ENCODE assay signal across 12 mouse cellular contexts in the genomic region with DNA sequence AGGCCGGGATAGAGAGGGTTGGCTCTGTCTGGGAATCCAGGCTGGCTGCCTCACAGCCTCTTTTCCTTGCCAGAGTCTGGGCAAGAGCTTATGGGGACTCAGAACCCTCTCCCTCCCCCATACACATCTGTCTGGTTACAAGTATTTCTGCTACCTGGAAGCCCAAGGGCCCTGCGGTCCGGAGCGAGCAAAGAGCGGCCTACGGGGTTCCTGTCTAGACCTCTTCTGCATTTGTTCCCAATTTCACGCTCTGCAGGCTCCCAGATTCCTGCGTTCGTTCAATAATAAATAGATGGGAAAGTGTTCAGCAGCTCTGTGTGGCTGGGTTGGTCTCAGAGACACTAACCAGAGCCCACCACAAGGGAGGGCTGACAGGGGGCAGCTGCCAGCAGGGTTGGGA. TPM values are rescaled to one million over a fixed set of nuclear protein-coding genes. Genes with fewer than 3 reads are reported as not detected.
DNase-seq lines count a peak whose midpoint lies in the region; ATAC-seq lines count a peak whose summit lies in the region.
"Had no signal": no experiment of that assay in that cellular context is flagged by ENCODE, and none has a peak within 500 bp of the region (broad histone marks: within the 10 kb centered on the region; RNA-seq: fewer than 3 reads in every experiment).

No protein-coding gene starts in this region.

- no peaks in the 10 kb centered on the region for H3K9me3 ChIP-seq in forebrain, embryonic 14.5 days (replicated peaks; ENCODE audit: control insufficient read depth, low read length)
- H3K9me3 ChIP-seq in forebrain, embryonic 11.5 days (ENCODE audit: control insufficient read depth, low read length), result no peaks in the 10 kb centered on the region
- H3K9me3 ChIP-seq in neural tube, embryonic 11.5 days (ENCODE audit: control insufficient read depth, low read length), result no peaks in the 10 kb centered on the region
- no peaks in the 10 kb centered on the region for H3K9me3 ChIP-seq in limb, embryonic 10.5 days (replicated peaks)

- H3K27me3 ChIP-seq in forebrain, embryonic 14.5 days (replicated peaks; ENCODE audit: control insufficient read depth, insufficient read depth, low read length), result no peaks in the 10 kb centered on the region
- H3K27me3 ChIP-seq in forebrain, embryonic 11.5 days (ENCODE audit: control insufficient read depth, insufficient read depth, low read length), result no peaks in the 10 kb centered on the region
- no peaks in the 10 kb centered on the region for H3K27me3 ChIP-seq in neural tube, embryonic 11.5 days (ENCODE audit: control insufficient read depth, insufficient read depth, low read length)
- peaks cover 10% of the 10 kb centered on the region; the same call in 1 of the 2 replicates for H3K27me3 ChIP-seq in limb, embryonic 10.5 days (ENCODE audit: low read depth, poor library complexity, severe bottlenecking)

- H3K27ac ChIP-seq in forebrain, embryonic 14.5 days (ENCODE audit: low read depth, low read length), result peak overlapping the region; percentile 17; the same call in 1 of the 2 replicates
- no peak overlapping the region for H3K27ac ChIP-seq in forebrain, embryonic 11.5 days (ENCODE audit: low read depth, low read length)
- no peak overlapping the region for H3K27ac ChIP-seq in neural tube, embryonic 11.5 days (ENCODE audit: low read depth, low read length)
- peak overlapping the region; percentile 88 for H3K27ac ChIP-seq in limb, embryonic 10.5 days

- H3K36me3 ChIP-seq in forebrain, embryonic 14.5 days (ENCODE audit: control insufficient read depth, insufficient read depth, low read length), result no peaks in the 10 kb centered on the region
- no peaks in the 10 kb centered on the region for H3K36me3 ChIP-seq in forebrain, embryonic 11.5 days (ENCODE audit: control insufficient read depth, insufficient read depth, low read length)
- H3K36me3 ChIP-seq in neural tube, embryonic 11.5 days (ENCODE audit: control insufficient read depth, insufficient read depth, low read length), result no peaks in the 10 kb centered on the region
- H3K36me3 ChIP-seq in limb, embryonic 10.5 days, result no peaks in the 10 kb centered on the region

- H3K9ac ChIP-seq in forebrain, embryonic 14.5 days (ENCODE audit: low read length), result no peak overlapping the region; the same call in 1 of the 2 replicates
- no peak overlapping the region for H3K9ac ChIP-seq in forebrain, embryonic 11.5 days (ENCODE audit: low read length)
- no peak overlapping the region for H3K9ac ChIP-seq in neural tube, embryonic 11.5 days (ENCODE audit: low read length)

- H3K4me1 ChIP-seq in forebrain, embryonic 14.5 days (ENCODE audit: control insufficient read depth, insufficient read depth, low read length), result peaks cover 15% of the 10 kb centered on the region
- peaks cover 4% of the 10 kb centered on the region; the same call in 1 of the 2 replicates for H3K4me1 ChIP-seq in forebrain, embryonic 11.5 days (replicated peaks; ENCODE audit: control insufficient read depth, insufficient read depth, low read length)
- peaks cover 13% of the 10 kb centered on the region for H3K4me1 ChIP-seq in neural tube, embryonic 11.5 days (ENCODE audit: control insufficient read depth, insufficient read depth, low read length)
- peaks cover 78% of the 10 kb centered on the region for H3K4me1 ChIP-seq in limb, embryonic 10.5 days

- no peak overlapping the region for H3K4me3 ChIP-seq in forebrain, embryonic 14.5 days (ENCODE audit: low read depth, low read length)
- H3K4me3 ChIP-seq in forebrain, embryonic 11.5 days (ENCODE audit: low read depth, low read length), result no peak overlapping the region
- H3K4me3 ChIP-seq in neural tube, embryonic 11.5 days (ENCODE audit: low read depth, low read length), result no peak overlapping the region
- peak overlapping the region; percentile 36; the same call in 1 of the 2 replicates for H3K4me3 ChIP-seq in limb, embryonic 10.5 days

- no peak for ATAC-seq in forebrain, embryonic 14.5 days
- no peak for ATAC-seq in forebrain, embryonic 11.5 days (replicated peaks; ENCODE audit: low FRiP score)
- no peak for ATAC-seq in neural tube, embryonic 11.5 days (ENCODE audit: insufficient read depth, low FRiP score, low TSS enrichment)

- no peak for DNase-seq in forebrain, embryonic 14.5 days (ENCODE audit: low spot score)
- DNase-seq in forebrain, embryonic 11.5 days (ENCODE audit: low spot score), result no peak
- peak; percentile 51 for DNase-seq in neural tube, embryonic 11.5 days (ENCODE audit: low spot score)
- DNase-seq in neural tube, embryonic 10.5 days (ENCODE audit: extremely low spot score, low spot score), result no peak
- DNase-seq in limb, embryonic 10.5 days (ENCODE audit: low spot score), result peak; percentile 37
- DNase-seq in thymus, postnatal 36 days, result peak; percentile 52 to 58
- DNase-seq in adrenal gland, postnatal 4 days (ENCODE audit: low spot score in 2 of 2), result no peak
- no peak for DNase-seq in liver
- DNase-seq: heart, postnatal 36 days had no signal

- 47% methylated on average over 9 of the region's 9 CpGs for WGBS in forebrain, embryonic 14.5 days
- 39% methylated on average over 9 of the region's 9 CpGs for WGBS in forebrain, embryonic 11.5 days
- WGBS in neural tube, embryonic 11.5 days, result 30% methylated on average over 9 of the region's 9 CpGs
- WGBS in limb, embryonic 10.5 days, result 56% methylated on average over 9 of the region's 9 CpGs

- H3K4me2 ChIP-seq in forebrain, embryonic 14.5 days (ENCODE audit: low read length), result no peak overlapping the region
- no peak overlapping the region for H3K4me2 ChIP-seq in forebrain, embryonic 11.5 days (ENCODE audit: low read depth, low read length, severe bottlenecking)
- no peak overlapping the region for H3K4me2 ChIP-seq in neural tube, embryonic 11.5 days (ENCODE audit: low read depth)

RNA-seq across cellular contexts. Expression of a gene that starts 19.7 kb away (rescaled TPM):
- polyA plus RNA-seq in forebrain, embryonic 14.5 days (2014; fragmentation: Nextera tagmentation; extraction: Ambion mirVana), result 2.4 and 3.2 TPM in 2 replicates
- 0.09 TPM in 1 of 2 replicates, not detected in the other for polyA plus RNA-seq in forebrain, embryonic 11.5 days (2014; fragmentation: Nextera tagmentation; extraction: Ambion mirVana)
- polyA plus RNA-seq in neural tube, embryonic 11.5 days (2014; fragmentation: Nextera tagmentation; extraction: Ambion mirVana), result 0.37 and 0.54 TPM in 2 replicates
- 0.48 and 0.79 TPM in 2 replicates for polyA plus RNA-seq in limb, embryonic 10.5 days (2016; fragmentation: Nextera tagmentation; extraction: Ambion mirVana)
- total RNA-seq in adrenal gland, postnatal 4 days (2021), result 1 to 10 TPM; 4.0 to 5.0 TPM
- total RNA-seq: neutrophil, adult 5-6 weeks had no signal
- polyA plus RNA-seq: C2C12 had no signal

RNA-seq across cellular contexts. Expression of a gene that starts 42.5 kb away (rescaled TPM):
- polyA plus RNA-seq in forebrain, embryonic 14.5 days (2014; fragmentation: Nextera tagmentation; extraction: Ambion mirVana), result not detected in 2 replicates
- not detected in 2 replicates for polyA plus RNA-seq in forebrain, embryonic 11.5 days (2014; fragmentation: Nextera tagmentation; extraction: Ambion mirVana)
- polyA plus RNA-seq in neural tube, embryonic 11.5 days (2014; fragmentation: Nextera tagmentation; extraction: Ambion mirVana), result 1.6 and 1.9 TPM in 2 replicates
- not detected in 2 replicates for polyA plus RNA-seq in limb, embryonic 10.5 days (2016; fragmentation: Nextera tagmentation; extraction: Ambion mirVana)
- 100 to 1,000 TPM; 515 to 549 TPM for total RNA-seq in adrenal gland, postnatal 4 days (2021)
- total RNA-seq: gastrocnemius, adult 8-10 months; neutrophil, adult 5-6 weeks had no signal

RNA-seq across cellular contexts. Expression of a gene that starts 43.4 kb away (rescaled TPM):
- polyA plus RNA-seq in forebrain, embryonic 14.5 days (2014; fragmentation: Nextera tagmentation; extraction: Ambion mirVana), result 10.4 TPM in 2 replicates
- polyA plus RNA-seq in forebrain, embryonic 11.5 days (2014; fragmentation: Nextera tagmentation; extraction: Ambion mirVana), result 4.0 and 4.4 TPM in 2 replicates
- polyA plus RNA-seq in neural tube, embryonic 11.5 days (2014; fragmentation: Nextera tagmentation; extraction: Ambion mirVana), result 6.5 and 7.2 TPM in 2 replicates
- 3.5 and 9.1 TPM in 2 replicates for polyA plus RNA-seq in limb, embryonic 10.5 days (2016; fragmentation: Nextera tagmentation; extraction: Ambion mirVana)
- 10 to 100 TPM in 1 of 2 experiments, 1 to 10 TPM in 1; 9.6 to 13.5 TPM for total RNA-seq in adrenal gland, postnatal 4 days (2021)
- total RNA-seq: neutrophil, adult 5-6 weeks had no signal

RNA-seq across cellular contexts. Expression of a gene that starts 50.6 kb away (rescaled TPM):
- polyA plus RNA-seq in forebrain, embryonic 14.5 days (2014; fragmentation: Nextera tagmentation; extraction: Ambion mirVana), result not detected in 2 replicates
- polyA plus RNA-seq in forebrain, embryonic 11.5 days (2014; fragmentation: Nextera tagmentation; extraction: Ambion mirVana), result not detected in 2 replicates
- polyA plus RNA-seq in neural tube, embryonic 11.5 days (2014; fragmentation: Nextera tagmentation; extraction: Ambion mirVana), result 11.5 and 14.5 TPM in 2 replicates
- polyA plus RNA-seq in limb, embryonic 10.5 days (2016; fragmentation: Nextera tagmentation; extraction: Ambion mirVana), result 0.16 and 1.5 TPM in 2 replicates
- 1 to 10 TPM in 1 of 2 experiments, under 1 TPM in 1; 0.59 to 1.8 TPM for total RNA-seq in adrenal gland, postnatal 4 days (2021)
- total RNA-seq: heart, postnatal 36 days; neutrophil, adult 5-6 weeks had no signal

Comparison
In these comparisons a context has a peak if more than half of its experiments do, and no peak if none do; other contexts are left out.
1. DNase-seq: peak in neural tube, embryonic 11.5 days (single experiment), limb, embryonic 10.5 days (single experiment) and thymus, postnatal 36 days (2 of 2); none in forebrain, embryonic 14.5 days (single experiment), forebrain, embryonic 11.5 days (single experiment), neural tube, embryonic 10.5 days (single experiment), adrenal gland, postnatal 4 days (0 of 2) and liver (single experiment).
2. H3K27ac ChIP-seq: peak in forebrain, embryonic 14.5 days (single experiment) and limb, embryonic 10.5 days (single experiment); none in forebrain, embryonic 11.5 days (single experiment) and neural tube, embryonic 11.5 days (single experiment).